Comparison of ENCODE assay signal across 11 mouse cellular contexts in genomic region chr11:8214305-8214903, GRCm38 (mm10).
DNase-seq lines count a peak whose midpoint lies in the region; ATAC-seq lines count a peak whose summit lies in the region.
"Had no signal": no experiment of that assay in that cellular context is flagged by ENCODE, and none has a peak within 500 bp of the region (broad histone marks: within the 10 kb centered on the region; RNA-seq: fewer than 3 reads in every experiment).

No protein-coding gene starts in this region.

- no peak for DNase-seq in frontal cortex, postnatal 14 days (ENCODE audit: low spot score in 2 of 2)
- DNase-seq in kidney, adult 9 months, result peak; percentile 5
- no peak for DNase-seq in kidney, postnatal 10 days
- DNase-seq in adipocyte (ENCODE audit: low spot score), result peak; percentile 83
- peak; percentile 66 for DNase-seq in fat pad, adult 2 months (ENCODE audit: extremely low read depth, low read depth, low spot score)
- DNase-seq in left cerebral cortex, postnatal 10 days (ENCODE audit: extremely low spot score in 1 of 2, low spot score in 2 of 2), result no peak
- DNase-seq: heart, postnatal 36 days; thymus, adult 2 months had no signal

- ATAC-seq in frontal cortex, adult (ENCODE audit: low TSS enrichment), result peak; percentile 93
- ATAC-seq: CD4-positive, CD25-positive, alpha-beta regulatory T cell, adult 4 months; midbrain, embryonic 16.5 days had no signal

- intact Hi-C loops in left cerebral cortex, postnatal 10 days (cut with DNase I), result no loop called here

Comparison
In these comparisons a context has a peak if more than half of its experiments do, and no peak if none do; other contexts are left out.
1. DNase-seq: peak in kidney, adult 9 months (single experiment), adipocyte (single experiment) and fat pad, adult 2 months (single experiment); none in frontal cortex, postnatal 14 days (0 of 2), kidney, postnatal 10 days (single experiment) and left cerebral cortex, postnatal 10 days (0 of 2).